Comparison of ENCODE assay signal across 21 mouse cellular contexts in genomic region chr1:170934383-170934782, GRCm38 (mm10). TPM values are rescaled to one million over a fixed set of nuclear protein-coding genes. Genes with fewer than 3 reads are reported as not detected.
DNase-seq lines count a peak whose midpoint lies in the region; ATAC-seq and TF ChIP-seq lines count a peak whose summit lies in the region.
"Had no signal": no experiment of that assay in that cellular context is flagged by ENCODE, and none has a peak within 500 bp of the region (broad histone marks: within the 10 kb centered on the region; RNA-seq: fewer than 3 reads in every experiment).

No protein-coding gene starts in this region.

- TF ChIP-seq EP300 in MEL (IDR thresholded peaks at IDR 0.05; ENCODE audit: low read depth in 1 of 2, low read length in 2 of 2): 0 out of 4 replicates have a peak, but pooled peaks of 1 of the 2 experiments have one; percentile 32

- 8% methylated on average over 2 of the region's 2 CpGs for WGBS in spleen, adult 2 months
- WGBS in midbrain, embryonic 13.5 days: 90% methylated on average over 2 of the region's 2 CpGs

- peak overlapping the region; percentile 79 for H3K27ac ChIP-seq in spleen, adult 2 months (ENCODE audit: insufficient read depth, low read length)
- peak overlapping the region; percentile 33 for H3K27ac ChIP-seq in MEL (ENCODE audit: control insufficient read depth, low read depth, low read length)
- no peak overlapping the region for H3K27ac ChIP-seq in midbrain, embryonic 13.5 days
- H3K27ac ChIP-seq: forebrain, embryonic 10.5 days; heart, embryonic 13.5 days had no signal

- peaks cover 9% of the 10 kb centered on the region for H3K4me1 ChIP-seq in spleen, adult 2 months (ENCODE audit: control insufficient read depth, insufficient read depth, insufficient read length)
- H3K4me1 ChIP-seq in MEL (ENCODE audit: control insufficient read depth in 1 of 2, insufficient read depth in 2 of 2, low read length in 2 of 2): peaks cover 11 to 18% of the 10 kb centered on the region in 2 experiments
- H3K4me1 ChIP-seq in midbrain, embryonic 13.5 days (replicated peaks): no peaks in the 10 kb centered on the region
- H3K4me1 ChIP-seq: forebrain, embryonic 10.5 days; heart, embryonic 13.5 days had no signal

- peak in 1 of 2 experiments; percentile 80 for DNase-seq in spleen, adult 2 months (ENCODE audit: low read depth in 1 of 2, low spot score in 2 of 2)
- DNase-seq in spleen, postnatal 10 days (ENCODE audit: low spot score in 2 of 2): no peak
- peak; percentile 85 for DNase-seq in MEL (ENCODE audit: low read depth, low spot score)
- DNase-seq in ovary, postnatal 10 days (ENCODE audit: low spot score): no peak
- DNase-seq in kidney, postnatal 10 days: no peak
- DNase-seq: adrenal gland, adult 2 months; cerebellum, adult 8-10 months; gastrocnemius, postnatal 36 days; heart, postnatal 4 days; kidney, adult 8-10 months; retina, postnatal 1 day had no signal

- no peaks in the 10 kb centered on the region for H3K36me3 ChIP-seq in spleen, adult 2 months (ENCODE audit: control insufficient read depth, insufficient read depth, low read length)
- peaks cover 0 to 17% of the 10 kb centered on the region in 2 experiments; a peak in 2 of 4 replicates for H3K36me3 ChIP-seq in MEL (ENCODE audit: control insufficient read depth in 1 of 2, insufficient read depth in 2 of 2, low read length in 2 of 2)
- H3K36me3 ChIP-seq in midbrain, embryonic 13.5 days: no peaks in the 10 kb centered on the region
- H3K36me3 ChIP-seq: forebrain, embryonic 10.5 days; heart, embryonic 13.5 days had no signal

- no peak for TF ChIP-seq POLR2A in spleen, adult 2 months (IDR thresholded peaks at IDR 0.05; ENCODE audit: low read depth, low read length)
- no peak for TF ChIP-seq POLR2A in MEL (IDR thresholded peaks at IDR 0.05; ENCODE audit: control insufficient read depth in 1 of 2, insufficient read depth in 1 of 2, low read depth in 1 of 2, low read length in 2 of 2, poor library complexity in 1 of 2)

- no peak for TF ChIP-seq CTCF in spleen, adult 2 months (IDR thresholded peaks at IDR 0.05; ENCODE audit: extremely low read depth, insufficient read depth, insufficient read length, insufficient replicate concordance)
- TF ChIP-seq CTCF in MEL (IDR thresholded peaks at IDR 0.05 in 2 of 3, conservative IDR thresholded peaks at IDR 0.05 in 1 of 3; ENCODE audit: control insufficient read depth in 1 of 3, insufficient read depth in 1 of 3, low read depth in 2 of 3, low read length in 3 of 3, poor library complexity in 1 of 3, severe bottlenecking in 1 of 3): no peak

- H3K79me2 ChIP-seq in MEL (ENCODE audit: control insufficient read depth, insufficient read depth, low read length, poor library complexity): no peaks in the 10 kb centered on the region

- TF ChIP-seq RAD21 in MEL (IDR thresholded peaks at IDR 0.05; ENCODE audit: low read depth, low read length): no peak

- peak; percentile 77 to 90 for ATAC-seq in hematopoietic stem cell, adult 5-6 weeks (replicated peaks in 1 of 2; ENCODE audit: insufficient read depth in 1 of 2, low FRiP score in 2 of 2, low TSS enrichment in 1 of 2, low read depth in 1 of 2, poor library complexity in 2 of 2, severe bottlenecking in 2 of 2)
- no peak for ATAC-seq in midbrain, embryonic 13.5 days
- ATAC-seq: midbrain, embryonic 16.5 days had no signal

- H3K4me2 ChIP-seq in midbrain, embryonic 13.5 days (replicated peaks): no peak overlapping the region
- H3K4me2 ChIP-seq: heart, embryonic 13.5 days had no signal

- no peaks in the 10 kb centered on the region for H3K27me3 ChIP-seq in spleen, adult 2 months (ENCODE audit: control insufficient read depth, insufficient read depth, low read length)
- no peaks in the 10 kb centered on the region for H3K27me3 ChIP-seq in MEL (ENCODE audit: control insufficient read depth in 1 of 2, insufficient read depth in 2 of 2, low read length in 2 of 2)
- H3K27me3 ChIP-seq in midbrain, embryonic 13.5 days: no peaks in the 10 kb centered on the region
- H3K27me3 ChIP-seq: heart, embryonic 13.5 days had no signal

- H3K4me3 ChIP-seq in spleen, adult 2 months (ENCODE audit: extremely low read depth, insufficient read depth, insufficient read length): no peak overlapping the region
- H3K4me3 ChIP-seq in MEL (ENCODE audit: control insufficient read depth in 1 of 2, insufficient read depth in 1 of 2, low read depth in 2 of 2, low read length in 2 of 2): no peak overlapping the region
- H3K4me3 ChIP-seq in midbrain, embryonic 13.5 days (replicated peaks): no peak overlapping the region
- H3K4me3 ChIP-seq: forebrain, embryonic 10.5 days; heart, embryonic 13.5 days had no signal

- no peak overlapping the region for H3K9ac ChIP-seq in MEL (ENCODE audit: control insufficient read depth, low read depth, low read length, poor library complexity, severe bottlenecking)
- no peak overlapping the region for H3K9ac ChIP-seq in midbrain, embryonic 13.5 days (replicated peaks)
- H3K9ac ChIP-seq: heart, embryonic 13.5 days had no signal

- H3K9me3 ChIP-seq in MEL (replicated peaks; ENCODE audit: insufficient read depth, low read length): no peaks in the 10 kb centered on the region
- no peaks in the 10 kb centered on the region for H3K9me3 ChIP-seq in midbrain, embryonic 13.5 days
- H3K9me3 ChIP-seq: forebrain, embryonic 10.5 days had no signal

TF ChIP-seq in MEL, 35 proteins besides CTCF, POLR2A, EP300 and RAD21:
- TF ChIP-seq TCF12 (IDR thresholded peaks at IDR 0.05; ENCODE audit: low read depth, low read length) (no peak; the same call in 1 of the 2 replicates), SIN3A (IDR thresholded peaks at IDR 0.05; ENCODE audit: low read length) (peak; percentile 62; the same call in 1 of the 2 replicates), BHLHE40 (IDR thresholded peaks at IDR 0.05; ENCODE audit: borderline replicate concordance, low read depth, low read length) (peak; percentile 72; the same call in 1 of the 2 replicates), ETS1 (IDR thresholded peaks at IDR 0.05; ENCODE audit: low read depth, low read length) (peak; percentile 73; the same call in 1 of the 2 replicates), USF1 (IDR thresholded peaks at IDR 0.05; ENCODE audit: low read depth, low read length) (peak; percentile 81), MAFK (IDR thresholded peaks at IDR 0.05; ENCODE audit: borderline replicate concordance, low read depth, low read length) (no peak), MYC (IDR thresholded peaks at IDR 0.05; ENCODE audit: low read depth, low read length) (0 out of 2 replicates have a peak, but pooled peaks have one; percentile 59), MXI1 (IDR thresholded peaks at IDR 0.05; ENCODE audit: low read depth, low read length) (peak; percentile 43; the same call in 1 of the 2 replicates)
TF ChIP-seq in MEL: peak in this region for 6.

RNA-seq across cellular contexts. Expression of gene Fcrla, which starts 7.0 kb away (rescaled TPM):
- polyA plus RNA-seq in spleen, adult 2 months (2012; rRNA removed): 116 and 142 TPM in 2 replicates
- total RNA-seq in MEL (2012; rRNA removed): 0.12 and 0.39 TPM in 2 replicates
- under 1 TPM in 1 of 2 experiments, not detected in 1; 0.18 TPM for polyA plus RNA-seq in MEL (2012; ENCODE audit: insufficient read depth in 1 of 2, insufficient read length in 2 of 2, low read depth in 1 of 2, low replicate concordance in 2 of 2, missing spikeins in 1 of 2)
- 0.65 and 1.1 TPM in 2 replicates for total RNA-seq in hematopoietic stem cell, adult 5-6 weeks (2017)
- polyA plus RNA-seq in midbrain, embryonic 13.5 days (2015; fragmentation: Nextera tagmentation; extraction: Ambion mirVana): not detected in 2 replicates
- total RNA-seq: layer of hippocampus, adult 18-20 months; left cerebral cortex, adult 8-10 months had no signal
- polyA plus RNA-seq: embryonic facial prominence, embryonic 14.5 days; forebrain, embryonic 10.5 days; lung, embryonic 16.5 days; midbrain, embryonic 16.5 days; neural tube, embryonic 14.5 days had no signal

RNA-seq across cellular contexts. Expression of gene Fcrlb, which starts 21.6 kb away (rescaled TPM):
- 1.5 and 2.5 TPM in 2 replicates for polyA plus RNA-seq in spleen, adult 2 months (2012; rRNA removed)
- total RNA-seq in MEL (2012; rRNA removed): not detected in 2 replicates
- not detected for polyA plus RNA-seq in MEL (2012; ENCODE audit: insufficient read depth in 1 of 2, insufficient read length in 2 of 2, low read depth in 1 of 2, low replicate concordance in 2 of 2, missing spikeins in 1 of 2)
- not detected in 2 replicates for total RNA-seq in hematopoietic stem cell, adult 5-6 weeks (2017)
- polyA plus RNA-seq in midbrain, embryonic 13.5 days (2015; fragmentation: Nextera tagmentation; extraction: Ambion mirVana): 0.16 and 0.26 TPM in 2 replicates
- total RNA-seq: adrenal gland, adult 2 months; gastrocnemius, postnatal 36 days; heart, postnatal 4 days had no signal
- polyA plus RNA-seq: embryonic facial prominence, embryonic 14.5 days; forebrain, embryonic 10.5 days; heart, embryonic 13.5 days; lung, embryonic 16.5 days had no signal

RNA-seq across cellular contexts. Expression of gene Fcgr2b, which starts 42.0 kb away (rescaled TPM):
- 47.5 and 71.3 TPM in 2 replicates for polyA plus RNA-seq in spleen, adult 2 months (2012; rRNA removed)
- 4.7 and 6.4 TPM in 2 replicates for total RNA-seq in MEL (2012; rRNA removed)
- polyA plus RNA-seq in MEL (2012; ENCODE audit: insufficient read depth in 1 of 2, insufficient read length in 2 of 2, low read depth in 1 of 2, low replicate concordance in 2 of 2, missing spikeins in 1 of 2): 1 to 10 TPM in 1 of 2 experiments, not detected in 1; 8.2 TPM
- 18.5 and 26.0 TPM in 2 replicates for total RNA-seq in hematopoietic stem cell, adult 5-6 weeks (2017)
- 0.37 and 0.57 TPM in 2 replicates for polyA plus RNA-seq in midbrain, embryonic 13.5 days (2015; fragmentation: Nextera tagmentation; extraction: Ambion mirVana)
- polyA plus RNA-seq: forebrain, embryonic 10.5 days had no signal

RNA-seq across cellular contexts. Expression of gene Dusp12, which starts 49.0 kb away (rescaled TPM):
- 11.0 and 15.0 TPM in 2 replicates for polyA plus RNA-seq in spleen, adult 2 months (2012; rRNA removed)
- 41.8 and 50.0 TPM in 2 replicates for total RNA-seq in MEL (2012; rRNA removed)
- 10 to 100 TPM in 1 of 2 experiments, not detected in 1; 33.8 TPM for polyA plus RNA-seq in MEL (2012; ENCODE audit: insufficient read depth in 1 of 2, insufficient read length in 2 of 2, low read depth in 1 of 2, low replicate concordance in 2 of 2, missing spikeins in 1 of 2)
- 10.8 and 18.7 TPM in 2 replicates for total RNA-seq in hematopoietic stem cell, adult 5-6 weeks (2017)
- polyA plus RNA-seq in midbrain, embryonic 13.5 days (2015; fragmentation: Nextera tagmentation; extraction: Ambion mirVana): 38.0 and 39.8 TPM in 2 replicates

RNA-seq across cellular contexts. Expression of gene Gm26620, which starts 49.5 kb away (rescaled TPM):
- polyA plus RNA-seq in spleen, adult 2 months (2012; rRNA removed): 0.44 and 1.2 TPM in 2 replicates
- total RNA-seq in MEL (2012; rRNA removed): 3.1 and 5.5 TPM in 2 replicates
- 1 to 10 TPM in 1 of 2 experiments, not detected in 1; 1.0 TPM for polyA plus RNA-seq in MEL (2012; ENCODE audit: insufficient read depth in 1 of 2, insufficient read length in 2 of 2, low read depth in 1 of 2, low replicate concordance in 2 of 2, missing spikeins in 1 of 2)
- total RNA-seq in hematopoietic stem cell, adult 5-6 weeks (2017): 1.8 TPM in 1 of 2 replicates, not detected in the other
- polyA plus RNA-seq in midbrain, embryonic 13.5 days (2015; fragmentation: Nextera tagmentation; extraction: Ambion mirVana): 0.32 TPM in 1 of 2 replicates, not detected in the other

Comparison
In these comparisons a context has a peak if more than half of its experiments do, and no peak if none do; other contexts are left out.
1. RNA of gene Fcrla, which starts 7.0 kb away (polyA plus RNA-seq): 116 to 142 TPM in spleen, adult 2 months; 0.18 TPM in MEL and not detected in midbrain, embryonic 13.5 days; every median in the first group is over 10 times any median in the second.